Mouse (Mus musculus) liver, embryonic 13.5 days (tissue): ENCODE measurements around the gene Relb. TPM values are rescaled to one million over a fixed set of nuclear protein-coding genes. Genes with fewer than 3 reads are reported as not detected.

ENCODE experiments used
- ATAC-seq: fragments of 200-750 bp; cut with Nextera tagmentation; 2 replicates; pipeline ENCODE4 v1.8.0; 2017; ENCODE audit warnings: low read depth, mild to moderate bottlenecking, moderate number of reproducible peaks, moderate library complexity
- DNase-seq: peaks from one replicate; pipeline ENCODE4 v3.0.0; 2022
- H3K27ac ChIP-seq: fragments of 300-500 bp; sonication (generic); 2 replicates; pipeline ENCODE4 v1.5.1; 2015; ENCODE audit warnings: moderate library complexity, mild to moderate bottlenecking, inconsistent platforms
- H3K27me3 ChIP-seq: fragments of 300-500 bp; sonication (generic); 2 replicates; pipeline ENCODE4 v1.6.1; 2015; ENCODE audit warnings: mild to moderate bottlenecking, inconsistent platforms
- H3K36me3 ChIP-seq: fragments of 300-500 bp; sonication (generic); 2 replicates; pipeline ENCODE4 v1.6.1; 2015; ENCODE audit warnings: mild to moderate bottlenecking, inconsistent platforms
- H3K4me1 ChIP-seq: fragments of 300-500 bp; sonication (generic); replicated peaks from 2 replicates; pipeline ENCODE4 v1.6.1; 2015; ENCODE audit warnings: inconsistent platforms
- H3K4me2 ChIP-seq: fragments of 300-500 bp; sonication (generic); 2 replicates; pipeline ENCODE4 v1.6.1; 2015; ENCODE audit warnings: inconsistent platforms, mild to moderate bottlenecking, moderate library complexity
- H3K4me3 ChIP-seq: fragments of 300-500 bp; sonication (generic); replicated peaks from 2 replicates; pipeline ENCODE4 v1.5.1; 2015; ENCODE audit warnings: mild to moderate bottlenecking, inconsistent platforms
- H3K9ac ChIP-seq: fragments of 300-500 bp; sonication (generic); 2 replicates; pipeline ENCODE4 v1.6.1; 2015; ENCODE audit warnings: mild to moderate bottlenecking, inconsistent platforms
- H3K9me3 ChIP-seq: fragments of 300-500 bp; sonication (generic); replicated peaks from 2 replicates; pipeline ENCODE4 v1.6.1; 2016; ENCODE audit warnings: inconsistent platforms
- WGBS: fragments of 180-500 bp; shearing (Covaris S2); methylation state at CpG from one replicate; pipeline ENCODE4 v1.1.7; 2015; ENCODE audit not compliant: insufficient replicate concordance; 5-methylcytosine and 5-hydroxymethylcytosine counted together
- polyA plus RNA-seq: library from polyadenylated mRNA; unstranded; fragments of >200 nt; fragmentation: Nextera tagmentation; extraction: Ambion mirVana; gene quantifications from 2 replicates; pipeline ENCODE4 v1.2.1, GENCODE M21; 2015

Relb gene
- polyA plus RNA-seq, 1 experiment from 2014 or later: 1.6 TPM

- no peaks in the 10 kb centered on the region for H3K9me3 ChIP-seq
- ATAC-seq (peak; percentile 74), DNase-seq (peak; percentile 90)
- peak overlapping the region; percentile 82 for H3K4me3 ChIP-seq
- no peaks in the 10 kb centered on the region; the same call in 1 of the 2 replicates for H3K27me3 ChIP-seq
- H3K36me3 ChIP-seq: peaks cover 21% of the 10 kb centered on the region
- peak overlapping the region; percentile 100 for H3K4me2 ChIP-seq
- peak overlapping the region; percentile 83 for H3K27ac ChIP-seq
- peak overlapping the region; percentile 72 for H3K9ac ChIP-seq
- under 1% methylated on average over 55 of the region's 57 CpGs for WGBS
- H3K4me1 ChIP-seq: peaks cover 51% of the 10 kb centered on the region
Measured at GRCm38 (mm10) chr7:19628536-19629360, 490 bp downstream of the Relb start.

GRCm38 (mm10) chr7:19628192-19628535 is 1.1 kb downstream of the Relb start:
- Histone ChIP-seq H3K36me3 (peaks cover 15% of the 10 kb centered on the region), H3K4me2 (peak overlapping the region; percentile 100), H3K27ac (peak overlapping the region; percentile 83), H3K4me1 (peaks cover 45% of the 10 kb centered on the region), H3K9ac (no peak overlapping the region), H3K27me3 (peaks cover 1% of the 10 kb centered on the region; the same call in 1 of the 2 replicates), H3K4me3 (peak overlapping the region; percentile 82), H3K9me3 (no peaks in the 10 kb centered on the region)
- 9% methylated on average over 17 of the region's 17 CpGs for WGBS
- ATAC-seq (no peak), DNase-seq (no peak)

- Histone ChIP-seq H3K4me2 (peak overlapping the region; percentile 100), H3K27me3 (peaks cover 3% of the 10 kb centered on the region; the same call in 1 of the 2 replicates), H3K4me1 (peaks cover 41% of the 10 kb centered on the region), H3K27ac (no peak overlapping the region), H3K9me3 (no peaks in the 10 kb centered on the region), H3K9ac (no peak overlapping the region), H3K4me3 (peak overlapping the region; percentile 82), H3K36me3 (peaks cover 10% of the 10 kb centered on the region)
- no peak for ATAC-seq
- WGBS: 54% methylated on average over 3 of the region's 3 CpGs
- no peak for DNase-seq
Measured at GRCm38 (mm10) chr7:19627721-19628120, 1.5 kb downstream of the Relb start.

GRCm38 (mm10) chr7:19623433-19623832 is 5.8 kb downstream of the Relb start:
- Histone ChIP-seq H3K4me1 (peaks cover 14% of the 10 kb centered on the region), H3K27ac (no peak overlapping the region), H3K27me3 (peaks cover 18% of the 10 kb centered on the region), H3K4me3 (no peak overlapping the region), H3K4me2 (no peak overlapping the region), H3K9me3 (no peaks in the 10 kb centered on the region), H3K36me3 (no peaks in the 10 kb centered on the region), H3K9ac (no peak overlapping the region)
- 45% methylated on average over 2 of the region's 2 CpGs for WGBS
- ATAC-seq (no peak), DNase-seq (no peak)

GRCm38 (mm10) chr7:19622241-19622640 is 7.0 kb downstream of the Relb start:
- DNase-seq: no peak
- Histone ChIP-seq H3K4me3 (no peak overlapping the region), H3K27me3 (peaks cover 18% of the 10 kb centered on the region), H3K9ac (no peak overlapping the region), H3K4me1 (peaks cover 5% of the 10 kb centered on the region), H3K9me3 (no peaks in the 10 kb centered on the region), H3K36me3 (no peaks in the 10 kb centered on the region), H3K27ac (no peak overlapping the region), H3K4me2 (no peak overlapping the region)
- ATAC-seq: no peak
- 35% methylated on average over 6 of the region's 6 CpGs for WGBS

- DNase-seq (no peak), ATAC-seq (no peak)
- Histone ChIP-seq H3K4me2 (no peak overlapping the region), H3K27ac (no peak overlapping the region), H3K36me3 (no peaks in the 10 kb centered on the region), H3K4me3 (no peak overlapping the region), H3K9me3 (no peaks in the 10 kb centered on the region), H3K27me3 (peaks cover 18% of the 10 kb centered on the region), H3K9ac (no peak overlapping the region), H3K4me1 (peaks cover 5% of the 10 kb centered on the region)
- WGBS: 79% methylated on average over 7 of the region's 7 CpGs
Measured at GRCm38 (mm10) chr7:19620811-19621210, 8.4 kb downstream of the Relb start.

GRCm38 (mm10) chr7:19619004-19619801 is 10.0 kb downstream of the Relb start:
- H3K4me1 ChIP-seq: peaks cover 5% of the 10 kb centered on the region
- H3K9ac ChIP-seq: peak overlapping the region; percentile 43; the same call in 1 of the 2 replicates
- 17% methylated on average over 35 of the region's 35 CpGs for WGBS
- no peak overlapping the region for H3K27ac ChIP-seq
- H3K27me3 ChIP-seq: peaks cover 18% of the 10 kb centered on the region
- H3K4me3 ChIP-seq: peak overlapping the region; percentile 31
- DNase-seq: peak; percentile 56
- no peaks in the 10 kb centered on the region for H3K36me3 ChIP-seq
- H3K4me2 ChIP-seq: peak overlapping the region; percentile 58
- no peaks in the 10 kb centered on the region for H3K9me3 ChIP-seq
- peak; percentile 68 for ATAC-seq

GRCm38 (mm10) chr7:19615036-19615577 is 14.1 kb downstream of the Relb start:
- ATAC-seq (no peak), DNase-seq (no peak)
- peaks cover 5% of the 10 kb centered on the region for H3K4me1 ChIP-seq
- H3K27me3 ChIP-seq: peaks cover 9% of the 10 kb centered on the region
- no peaks in the 10 kb centered on the region for H3K36me3 ChIP-seq
- WGBS: 68% methylated on average over 12 of the region's 12 CpGs
- no peak overlapping the region for H3K27ac ChIP-seq
- no peaks in the 10 kb centered on the region for H3K9me3 ChIP-seq
- no peak overlapping the region for H3K4me3 ChIP-seq
- H3K4me2 ChIP-seq: no peak overlapping the region
- no peak overlapping the region for H3K9ac ChIP-seq

- Histone ChIP-seq H3K36me3 (no peaks in the 10 kb centered on the region), H3K9me3 (no peaks in the 10 kb centered on the region), H3K4me1 (no peaks in the 10 kb centered on the region), H3K4me3 (no peak overlapping the region), H3K27me3 (no peaks in the 10 kb centered on the region), H3K4me2 (no peak overlapping the region), H3K27ac (no peak overlapping the region), H3K9ac (no peak overlapping the region)
- ATAC-seq (no peak), DNase-seq (no peak)
- WGBS: 71% methylated on average over 5 of the region's 5 CpGs
Measured at GRCm38 (mm10) chr7:19610969-19611368, 18.3 kb downstream of the Relb start.

GRCm38 (mm10) chr7:19609641-19610332 is 19.5 kb downstream of the Relb start:
- DNase-seq (no peak), ATAC-seq (no peak)
- Histone ChIP-seq H3K4me2 (no peak overlapping the region), H3K9ac (no peak overlapping the region), H3K27me3 (no peaks in the 10 kb centered on the region), H3K9me3 (no peaks in the 10 kb centered on the region), H3K4me1 (no peaks in the 10 kb centered on the region), H3K4me3 (no peak overlapping the region), H3K27ac (no peak overlapping the region), H3K36me3 (no peaks in the 10 kb centered on the region)
- WGBS: 81% methylated on average over 12 of the region's 12 CpGs

- Histone ChIP-seq H3K27ac (no peak overlapping the region), H3K36me3 (peaks cover 3% of the 10 kb centered on the region; the same call in 1 of the 2 replicates), H3K9ac (no peak overlapping the region), H3K9me3 (no peaks in the 10 kb centered on the region), H3K4me1 (peaks cover 16% of the 10 kb centered on the region), H3K4me2 (no peak overlapping the region), H3K27me3 (no peaks in the 10 kb centered on the region), H3K4me3 (no peak overlapping the region)
- ATAC-seq: no peak
- 70% methylated on average over 5 of the region's 5 CpGs for WGBS
- no peak for DNase-seq
Measured at GRCm38 (mm10) chr7:19607291-19607690, 21.9 kb downstream of the Relb start.
